Mouse (Mus musculus) heart, adult 9 months (tissue): ENCODE results near the gene Akap17b.
"Not testable (repeated sequence)": the region's sequence is repeated elsewhere in the genome, so short reads cannot be mapped to it uniquely, and the experiment has no call there.

Experiments
- DNase-seq, 2 experiments: peaks; one replicate each; pipeline ENCODE4 v3.0.0; 2022; ENCODE audit warnings: low spot score in 2 of 2

Akap17b gene

DNA sequence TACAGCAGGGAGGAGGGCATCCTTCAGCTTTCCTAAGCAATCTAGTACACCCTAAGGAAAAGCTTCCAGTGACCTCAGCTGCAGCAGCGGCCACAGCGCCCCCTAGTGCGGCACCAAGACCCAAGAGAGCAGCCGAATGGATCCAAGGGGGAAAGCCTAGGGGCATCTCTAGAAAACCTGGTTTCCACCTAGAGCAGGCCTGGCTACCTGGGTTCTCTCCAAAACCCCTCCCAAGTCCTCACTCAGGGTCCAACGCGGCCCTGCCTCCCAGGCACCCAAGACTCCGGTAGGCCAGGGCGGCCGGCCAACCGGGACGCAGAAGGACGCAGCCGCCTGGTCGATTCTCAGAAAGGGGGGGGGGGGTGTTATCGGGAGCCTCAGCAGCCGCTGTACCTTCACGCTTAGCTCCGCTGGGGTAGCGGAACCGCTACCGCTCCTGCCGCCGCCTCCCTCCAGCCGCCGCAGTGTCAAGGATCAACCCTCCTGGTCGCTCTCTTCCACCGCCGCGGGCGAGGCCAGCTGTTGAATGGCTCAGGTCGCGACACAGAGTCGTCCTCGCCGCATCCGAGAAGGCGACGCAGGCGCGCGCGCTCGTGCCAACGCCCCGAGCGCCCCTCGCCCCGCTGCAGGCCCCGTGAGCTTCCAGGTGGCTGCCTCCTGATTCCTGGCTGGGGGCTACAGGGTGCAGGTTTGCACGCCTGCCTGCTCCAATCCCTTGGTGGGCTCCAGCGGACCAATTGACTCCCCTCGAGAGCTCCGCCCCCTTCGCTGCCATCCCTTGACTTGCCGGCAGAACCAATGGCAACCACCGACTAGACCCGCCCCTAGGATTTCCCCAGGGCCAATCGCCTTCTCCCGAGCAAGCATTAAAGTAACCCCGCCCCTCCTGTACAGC lies at the start of gene Akap17b:
Akap17b (minus strand) TSS at position 739 of the 895 bp plus-strand sequence.
- peak; percentile 82 to 83 for DNase-seq

DNA sequence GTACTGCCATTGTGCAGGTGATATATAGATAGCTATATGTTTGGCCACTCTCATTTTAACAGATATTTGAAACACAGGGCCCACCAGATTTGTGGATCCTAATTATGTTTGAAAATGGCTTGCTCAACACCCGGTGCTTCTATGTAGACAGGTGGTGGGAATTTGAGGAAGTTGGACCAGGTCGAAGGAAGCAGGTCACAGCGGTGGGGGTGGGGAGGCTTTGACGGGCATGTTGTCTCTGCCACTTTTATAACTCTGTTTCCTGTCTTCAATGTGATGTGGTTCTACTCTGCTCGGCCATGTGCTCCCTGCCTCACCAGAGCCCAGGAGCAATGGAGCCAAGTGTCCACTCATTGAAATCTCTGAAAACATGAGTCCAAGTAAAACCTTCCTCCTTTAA lies 46.2 kb upstream of the Akap17b start:
- DNase-seq: no peak

DNA sequence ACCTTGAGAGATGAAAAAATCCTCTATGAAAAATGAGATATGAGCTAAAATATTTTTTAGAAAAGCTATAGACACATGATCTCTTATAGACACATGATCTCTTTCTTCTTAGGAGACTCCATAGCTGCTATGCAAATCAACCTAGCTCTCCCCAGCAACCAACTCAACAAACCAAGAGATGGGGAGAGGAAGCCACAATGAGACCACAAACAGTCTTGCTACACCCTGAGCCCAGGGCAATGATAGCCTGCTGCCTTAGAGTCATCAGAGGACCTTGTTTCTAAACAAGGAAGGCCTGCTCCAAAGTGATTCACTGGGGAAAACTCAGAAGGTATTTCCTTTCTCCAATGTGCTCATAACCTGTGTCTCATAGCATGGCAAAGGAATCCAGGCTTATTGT lies 44.5 kb upstream of the Akap17b start:
- no peak for DNase-seq

GRCm38 (mm10) chrX:36676836-36677235 lies 31.6 kb upstream of the Akap17b start:
- no peak for DNase-seq

- no peak for DNase-seq
Observed at GRCm38 (mm10) chrX:36672708-36673107, 27.5 kb upstream of the Akap17b start.

DNA sequence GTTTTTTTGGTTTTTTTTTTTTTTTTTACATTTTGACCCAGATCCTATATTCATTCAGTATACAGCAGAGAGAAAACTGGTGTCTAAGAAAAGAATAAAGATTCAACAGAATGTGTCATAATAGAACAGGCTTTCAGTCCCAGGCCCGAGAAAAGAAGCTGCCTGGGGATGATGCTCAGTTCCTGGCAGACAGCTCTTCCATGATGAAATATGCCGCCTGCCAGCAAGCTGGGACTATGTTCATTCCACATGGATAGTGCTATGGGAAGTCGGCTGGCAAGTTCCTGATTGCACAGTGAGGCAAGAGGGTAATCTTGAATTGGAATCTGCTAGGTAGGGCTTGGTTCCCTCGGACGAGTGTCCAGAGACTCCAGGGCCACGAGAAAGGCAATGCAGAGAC lies 5.1 kb downstream of the Akap17b start:
- no peak for DNase-seq

DNA sequence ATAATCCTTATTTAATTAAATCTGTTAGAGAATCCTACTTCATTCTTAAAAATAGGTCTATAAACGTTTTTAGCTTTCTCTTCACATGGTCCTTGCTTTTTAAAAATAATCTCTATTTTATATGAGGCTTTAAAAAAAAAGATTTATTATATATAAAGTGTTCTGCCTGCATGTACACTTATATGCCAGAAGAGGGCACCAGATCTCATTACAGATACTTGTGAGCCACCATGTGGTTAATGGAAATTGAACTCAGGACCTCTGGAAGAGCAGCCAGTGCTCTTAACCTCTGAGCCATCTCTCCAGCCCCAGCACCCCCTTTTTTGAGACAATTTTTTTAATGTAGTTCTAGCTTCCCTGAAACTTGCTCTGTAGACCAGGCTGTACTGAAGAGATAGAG lies 14.4 kb downstream of the Akap17b start:
- DNase-seq: no peak

DNA sequence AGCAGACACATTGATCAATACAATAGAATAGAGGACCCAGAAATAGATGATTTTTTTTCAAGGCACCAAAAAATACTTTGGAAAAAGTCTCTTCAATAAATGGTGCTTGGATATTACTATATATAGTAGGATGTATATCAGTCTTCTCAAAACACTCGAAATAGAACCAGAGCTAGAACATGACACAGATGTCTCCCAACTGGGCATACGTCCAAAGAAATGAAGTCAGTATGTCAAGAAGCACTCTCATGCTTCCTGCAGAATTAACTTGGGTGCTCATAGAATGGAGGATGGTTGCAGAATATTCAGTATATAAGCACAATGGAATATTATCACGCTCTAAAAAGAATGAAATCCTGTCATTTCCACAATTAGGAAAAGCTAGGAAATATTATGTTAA lies 17.1 kb downstream of the Akap17b start:
- no peak for DNase-seq

- no peak for DNase-seq
Observed at GRCm38 (mm10) chrX:36609117-36609516, 36.1 kb downstream of the Akap17b start.

- DNase-seq: no peak
Observed at GRCm38 (mm10) chrX:36604040-36604439, 41.2 kb downstream of the Akap17b start.

DNA sequence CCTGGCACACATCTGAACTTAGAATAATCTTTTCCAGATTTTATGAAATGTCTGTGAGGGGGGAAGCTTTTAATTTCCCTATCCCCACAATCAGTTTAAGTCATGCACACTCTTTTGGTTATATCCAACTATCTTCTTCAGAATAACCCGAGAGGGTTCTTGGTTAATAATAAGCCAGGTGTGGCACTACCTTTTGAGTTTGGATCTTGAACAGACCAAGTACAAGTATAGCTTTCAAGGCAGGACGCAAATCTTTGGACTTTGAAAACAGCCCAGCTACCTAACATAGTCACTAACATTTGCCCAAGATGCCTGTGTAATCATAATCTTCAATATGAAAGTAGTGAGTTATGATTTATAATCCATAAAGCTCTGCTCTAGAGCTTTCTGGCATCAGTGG lies 42.3 kb downstream of the Akap17b start:
- DNase-seq: no peak

DNA sequence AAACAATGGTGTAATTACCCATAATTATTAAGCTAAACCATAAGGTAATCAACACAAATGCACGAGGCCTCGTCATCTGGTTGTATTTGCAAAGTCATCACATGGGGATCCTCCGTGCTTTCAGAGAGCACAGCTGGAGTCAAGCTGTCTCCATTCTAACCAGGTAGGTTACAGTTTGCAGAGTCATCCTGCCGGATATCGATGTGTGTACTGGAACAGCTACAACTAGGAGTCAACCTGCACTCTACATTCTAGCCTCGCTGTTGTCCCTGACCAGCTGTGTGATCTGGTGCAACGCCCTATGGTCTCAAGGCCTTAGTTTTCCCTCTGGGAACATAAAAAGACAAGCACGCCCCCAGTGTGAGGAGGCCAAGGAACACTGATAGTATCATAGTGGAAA lies 45.1 kb downstream of the Akap17b start:
- DNase-seq: peak; percentile 3 to 5

DNA sequence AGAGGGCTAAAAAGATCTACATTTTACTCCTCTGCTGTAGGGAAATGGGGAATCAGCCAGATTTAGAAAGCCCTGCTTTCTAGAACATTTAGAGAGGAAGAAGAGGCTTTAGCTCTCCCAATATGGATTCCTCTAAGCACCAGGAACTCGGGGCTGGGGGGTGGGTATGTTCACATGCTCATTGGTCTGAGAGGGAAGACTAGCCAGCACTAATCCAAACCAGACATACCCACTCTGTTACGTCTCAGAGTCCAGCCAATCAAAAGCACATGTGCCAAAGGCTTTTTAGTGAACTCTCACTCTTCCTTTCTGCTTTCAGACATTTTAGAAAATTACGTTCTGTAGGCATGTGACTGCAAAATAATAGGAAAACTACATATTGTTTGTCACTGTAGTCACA lies 45.5 kb downstream of the Akap17b start:
- no peak for DNase-seq

DNA sequence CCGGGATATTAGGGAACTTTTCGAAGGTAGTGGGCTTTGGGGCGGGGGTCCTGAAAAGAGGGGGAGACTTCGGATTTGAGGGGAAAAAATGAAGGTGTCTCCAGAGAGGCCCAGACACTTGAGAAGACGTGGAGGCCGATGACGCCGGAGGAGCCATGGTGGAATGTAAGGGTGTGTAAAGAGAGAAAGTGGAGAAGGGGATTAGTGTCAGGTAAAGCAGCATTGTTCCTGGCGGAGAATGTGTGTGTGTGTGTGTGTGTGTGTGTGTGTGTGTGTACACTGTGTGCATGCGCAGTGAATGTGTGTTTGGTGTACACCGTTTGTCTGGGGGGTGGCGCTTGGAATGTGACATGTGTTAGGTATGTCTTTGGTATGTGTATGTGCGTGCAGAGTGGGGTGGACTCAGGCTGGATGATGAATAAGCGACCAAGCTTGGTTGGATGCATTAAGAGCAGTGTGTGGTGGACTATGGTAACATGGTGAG lies 46.3 kb downstream of the Akap17b start:
- DNase-seq: no peak

- DNase-seq: no peak
Observed at GRCm38 (mm10) chrX:36598390-36598810, 46.8 kb downstream of the Akap17b start.

DNA sequence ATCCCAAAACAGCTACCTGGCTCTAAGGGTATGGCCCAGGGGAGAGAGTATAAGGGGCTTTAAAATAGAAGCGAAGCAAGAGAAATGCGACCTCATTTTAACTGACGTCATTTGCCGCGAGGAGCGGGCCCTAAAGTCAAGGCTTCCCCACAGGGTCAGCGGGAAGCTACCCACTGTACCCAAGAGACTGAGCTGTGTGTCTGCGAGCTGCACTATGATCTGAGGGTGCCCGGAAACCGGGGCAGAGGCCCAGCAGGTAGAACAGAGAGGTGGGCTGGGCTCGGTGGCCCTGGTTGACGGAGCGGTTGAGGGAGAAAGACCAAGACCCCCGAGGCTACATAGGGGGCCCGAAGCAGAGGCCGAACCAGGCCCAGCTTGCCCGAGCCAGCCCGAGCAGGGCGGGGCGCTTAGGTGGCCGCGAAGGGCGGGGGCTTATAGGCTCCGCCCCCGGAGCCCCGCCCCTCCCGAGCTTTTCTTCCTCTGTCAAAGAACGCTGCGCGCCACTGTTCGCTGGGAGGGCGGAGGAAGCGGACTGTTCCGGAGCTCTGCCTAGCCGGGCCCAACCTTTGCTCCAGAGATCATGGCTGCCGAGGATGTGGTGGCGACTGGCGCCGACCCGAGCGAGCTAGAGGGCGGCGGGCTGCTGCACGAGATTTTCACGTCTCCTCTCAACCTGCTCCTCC lies 47.3 kb downstream of the Akap17b start, which contains the start of gene Pgrmc1:
Pgrmc1 (plus strand) TSS at position 500 of the 683 bp plus-strand sequence.
- DNase-seq: peak; percentile 83 to 87

DNA sequence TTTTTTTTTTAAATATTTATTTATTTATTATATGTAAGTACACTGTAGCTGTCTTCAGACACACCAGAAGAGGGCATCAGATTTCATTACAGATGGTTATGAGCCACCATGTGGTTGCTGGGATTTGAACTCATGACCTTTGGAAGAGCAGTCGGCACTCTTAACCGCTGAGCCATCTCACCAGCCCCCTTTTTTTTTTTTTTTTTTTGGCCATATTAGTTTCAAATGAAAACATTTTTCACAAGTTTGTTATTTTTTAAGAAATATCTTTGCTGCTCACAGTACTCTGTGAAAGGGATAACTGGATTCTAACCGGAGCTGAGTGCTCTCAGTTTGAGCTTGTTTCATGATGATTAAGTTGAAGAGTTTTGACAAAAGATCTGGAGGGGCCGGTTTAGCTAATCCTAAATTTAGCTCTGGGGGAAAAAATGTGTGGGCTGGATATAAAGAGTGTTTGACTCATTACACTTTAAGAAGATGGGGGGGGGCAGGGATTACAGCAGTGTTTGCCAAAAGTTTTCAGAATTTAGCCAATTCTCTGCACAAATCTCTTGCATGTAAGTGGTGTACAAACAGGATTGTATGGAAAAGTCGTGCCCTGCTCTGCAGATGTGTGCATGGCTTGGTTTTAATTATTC lies 48.6 kb downstream of the Akap17b start:
- DNase-seq: not testable (repeated sequence)

DNA sequence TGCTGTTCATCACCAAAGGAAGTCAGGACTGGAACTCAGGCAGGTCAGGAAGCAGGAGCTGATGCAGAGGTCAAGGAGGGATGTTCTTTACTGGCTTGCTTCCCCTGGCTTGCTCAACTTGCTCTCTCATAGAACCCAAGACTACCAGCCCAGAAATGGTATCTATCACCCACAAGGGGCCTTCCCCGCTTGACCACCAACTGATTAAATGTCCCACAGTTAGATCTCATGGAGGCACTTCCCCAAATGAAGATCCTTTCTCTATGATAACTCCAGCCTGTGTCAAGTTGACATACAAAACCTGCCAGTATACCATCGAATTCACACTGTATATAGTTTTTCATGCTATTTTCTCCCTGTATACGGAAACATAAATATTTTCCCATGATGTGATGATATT lies 49.9 kb downstream of the Akap17b start:
- no peak for DNase-seq

DNA sequence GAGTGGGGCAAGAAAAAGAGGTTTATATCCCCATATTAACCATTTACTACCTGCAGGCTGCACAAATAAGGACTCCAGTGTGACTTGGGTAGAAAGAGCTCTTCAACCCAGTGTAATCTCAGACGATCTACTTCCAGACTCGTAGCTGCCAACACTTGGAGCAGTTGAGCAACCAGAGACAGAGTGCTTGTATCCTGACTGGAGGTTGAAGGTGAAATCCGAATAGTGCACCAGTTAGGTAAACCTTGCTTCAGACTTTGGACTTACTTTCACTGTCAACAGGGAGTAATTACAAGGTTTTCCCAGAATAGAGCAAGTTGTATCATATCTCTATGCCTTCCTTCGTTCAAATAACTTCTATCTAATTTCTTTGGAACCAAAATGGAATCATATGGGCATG lies 53.7 kb downstream of the Akap17b start:
- DNase-seq: no peak

GRCm38 (mm10) chrX:36591120-36591519 lies 54.1 kb downstream of the Akap17b start:
- no peak for DNase-seq

DNA sequence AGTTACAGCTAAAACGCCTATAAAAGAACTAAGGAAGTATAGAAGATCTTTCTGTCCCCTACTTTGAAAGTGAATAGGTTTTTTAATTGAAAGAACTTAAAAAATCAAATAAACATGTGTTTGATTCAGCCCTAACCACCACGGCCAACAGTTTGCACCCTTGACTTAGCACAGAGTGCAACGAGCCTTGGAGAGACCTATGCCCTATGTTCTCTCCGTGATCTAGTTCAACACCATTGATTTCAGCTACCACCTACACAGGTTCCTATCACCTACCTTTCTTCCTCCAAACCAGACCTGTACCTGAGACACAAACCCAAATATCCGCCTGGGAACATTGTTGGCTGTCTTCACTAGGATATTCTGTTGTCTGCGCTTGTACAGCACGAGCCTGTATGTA lies 54.9 kb downstream of the Akap17b start:
- no peak for DNase-seq
